Mouse (Mus musculus): ENCODE results near the gene Aatf. TPM values are rescaled to one million over a fixed set of nuclear protein-coding genes. Genes with fewer than 3 reads are reported as not detected.

Aatf gene
- polyA plus RNA-seq, 1 experiment from 2014 or later = 59.9 TPM

DNA sequence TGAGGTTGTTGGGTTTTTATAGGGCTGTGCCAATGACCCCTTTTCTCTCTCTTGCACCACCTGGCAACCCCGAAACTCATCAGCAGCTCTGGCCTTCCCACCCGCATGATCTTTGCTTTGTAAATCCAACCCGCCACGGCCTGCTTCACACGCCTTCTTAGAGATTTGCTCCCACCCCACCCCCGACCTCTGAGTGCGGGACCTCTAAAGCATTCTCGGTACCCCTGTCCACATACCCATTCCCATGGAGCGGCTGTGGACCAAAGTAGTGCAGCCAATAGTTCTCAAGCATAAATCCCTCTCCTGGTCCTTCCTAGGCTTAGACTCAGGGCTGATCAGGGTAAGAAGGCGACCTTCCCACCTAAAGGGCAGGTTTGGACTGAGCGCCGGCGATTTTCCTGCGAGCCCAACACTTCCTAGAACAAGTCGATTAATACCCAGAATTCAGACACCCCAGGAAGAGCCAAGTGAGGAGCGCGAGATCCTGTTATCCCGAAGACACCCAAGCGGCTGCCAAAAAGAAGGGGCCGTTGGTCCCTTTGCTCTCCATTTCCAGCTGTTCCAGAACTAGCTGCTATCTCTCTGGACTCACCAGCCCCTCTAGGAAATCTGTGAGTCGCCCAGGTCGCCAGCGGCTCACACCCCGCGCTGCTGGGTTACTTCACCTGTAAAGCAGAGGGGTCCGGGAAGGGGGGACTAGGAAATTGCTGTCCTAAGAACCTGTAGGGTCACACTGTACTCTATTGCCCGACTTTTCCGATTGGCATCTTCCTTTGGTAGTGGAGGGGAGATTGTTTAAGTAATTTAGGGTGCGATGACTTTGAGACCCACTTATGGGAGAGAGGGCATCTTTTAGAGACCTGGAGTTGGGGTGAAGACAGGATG is 13.9 kb upstream of the Aatf start:
- no peak for ATAC-seq
- 4% methylated on average over 29 of the region's 29 CpGs for WGBS (ENCODE audit: insufficient replicate concordance)
- H3K4me3 ChIP-seq = no peak overlapping the region
- peaks cover 100% of the 10 kb centered on the region for H3K27me3 ChIP-seq (replicated peaks)
- no peaks in the 10 kb centered on the region for H3K36me3 ChIP-seq
- H3K4me2 ChIP-seq = no peak overlapping the region
- H3K9ac ChIP-seq = no peak overlapping the region
- no peak overlapping the region for H3K27ac ChIP-seq
- H3K4me1 ChIP-seq = peaks cover 15% of the 10 kb centered on the region
- H3K9me3 ChIP-seq (replicated peaks) = no peaks in the 10 kb centered on the region

GRCm38 (mm10) chr11:84526451-84526850 is 13.1 kb upstream of the Aatf start:
- no peak for ATAC-seq
- Histone ChIP-seq H3K4me1 (peaks cover 15% of the 10 kb centered on the region), H3K9me3 (replicated peaks) (no peaks in the 10 kb centered on the region), H3K4me2 (peak overlapping the region; percentile 67; the same call in 1 of the 2 replicates), H3K27ac (no peak overlapping the region), H3K27me3 (replicated peaks) (peaks cover 100% of the 10 kb centered on the region), H3K36me3 (no peaks in the 10 kb centered on the region), H3K9ac (no peak overlapping the region), H3K4me3 (peak overlapping the region; percentile 51)
- WGBS (ENCODE audit: insufficient replicate concordance) = 1% methylated on average over 10 of the region's 10 CpGs

- Histone ChIP-seq H3K4me2 (peak within 1 kb of the TSS; percentile 67), H3K9me3 (replicated peaks) (no peaks in the 10 kb centered on the region), H3K27ac (no peak within 1 kb of the TSS), H3K27me3 (replicated peaks) (peaks cover 100% of the 10 kb centered on the region), H3K4me1 (peaks cover 15% of the 10 kb centered on the region), H3K4me3 (peak within 1 kb of the TSS; percentile 51), H3K9ac (no peak within 1 kb of the TSS), H3K36me3 (no peaks in the 10 kb centered on the region)
- ATAC-seq = no peak
- WGBS (ENCODE audit: insufficient replicate concordance) = under 1% methylated on average over 64 of the region's 64 CpGs
These were observed 12.3 kb upstream of the Aatf start, which contains the start of gene Lhx1 for GRCm38 (mm10) chr11:84525421-84526274. TSS of gene Lhx1 (minus strand) at chr11:84525535.

- WGBS (ENCODE audit: insufficient replicate concordance) = 1% methylated on average over 48 of the region's 48 CpGs
- no peak overlapping the region for H3K9ac ChIP-seq
- H3K4me3 ChIP-seq = peak overlapping the region; percentile 51
- no peaks in the 10 kb centered on the region for H3K36me3 ChIP-seq
- no peak for ATAC-seq
- H3K9me3 ChIP-seq (replicated peaks) = no peaks in the 10 kb centered on the region
- no peak overlapping the region for H3K27ac ChIP-seq
- peaks cover 15% of the 10 kb centered on the region for H3K4me1 ChIP-seq
- H3K4me2 ChIP-seq = peak overlapping the region; percentile 67
- peaks cover 100% of the 10 kb centered on the region for H3K27me3 ChIP-seq (replicated peaks)
These were observed 11.4 kb upstream of the Aatf start for GRCm38 (mm10) chr11:84524511-84525270.

GRCm38 (mm10) chr11:84523841-84524510 is 10.7 kb upstream of the Aatf start:
- peaks cover 100% of the 10 kb centered on the region for H3K27me3 ChIP-seq (replicated peaks)
- H3K4me3 ChIP-seq = no peak overlapping the region
- no peak overlapping the region for H3K4me2 ChIP-seq
- H3K9me3 ChIP-seq (replicated peaks) = no peaks in the 10 kb centered on the region
- H3K9ac ChIP-seq = no peak overlapping the region
- 1% methylated on average over 35 of the region's 35 CpGs for WGBS (ENCODE audit: insufficient replicate concordance)
- no peak overlapping the region for H3K27ac ChIP-seq
- H3K36me3 ChIP-seq = no peaks in the 10 kb centered on the region
- H3K4me1 ChIP-seq = peaks cover 15% of the 10 kb centered on the region
- no peak for ATAC-seq

GRCm38 (mm10) chr11:84523321-84523831 is 10.1 kb upstream of the Aatf start:
- ATAC-seq = no peak
- Histone ChIP-seq H3K9me3 (replicated peaks) (no peaks in the 10 kb centered on the region), H3K27ac (no peak overlapping the region), H3K9ac (no peak overlapping the region), H3K36me3 (no peaks in the 10 kb centered on the region), H3K4me3 (no peak overlapping the region), H3K27me3 (replicated peaks) (peaks cover 100% of the 10 kb centered on the region), H3K4me2 (no peak overlapping the region), H3K4me1 (peaks cover 15% of the 10 kb centered on the region)
- WGBS (ENCODE audit: insufficient replicate concordance) = 3% methylated on average over 16 of the region's 16 CpGs

- Histone ChIP-seq H3K9ac (no peak overlapping the region), H3K4me3 (peak overlapping the region; percentile 21), H3K27me3 (replicated peaks) (peaks cover 97% of the 10 kb centered on the region), H3K27ac (no peak overlapping the region), H3K4me1 (peaks cover 15% of the 10 kb centered on the region), H3K9me3 (replicated peaks) (no peaks in the 10 kb centered on the region), H3K36me3 (no peaks in the 10 kb centered on the region), H3K4me2 (peak overlapping the region; percentile 48)
- WGBS (ENCODE audit: insufficient replicate concordance) = 2% methylated on average over 40 of the region's 40 CpGs
- ATAC-seq = no peak
These were observed 9.4 kb upstream of the Aatf start for GRCm38 (mm10) chr11:84522577-84523320.

DNA sequence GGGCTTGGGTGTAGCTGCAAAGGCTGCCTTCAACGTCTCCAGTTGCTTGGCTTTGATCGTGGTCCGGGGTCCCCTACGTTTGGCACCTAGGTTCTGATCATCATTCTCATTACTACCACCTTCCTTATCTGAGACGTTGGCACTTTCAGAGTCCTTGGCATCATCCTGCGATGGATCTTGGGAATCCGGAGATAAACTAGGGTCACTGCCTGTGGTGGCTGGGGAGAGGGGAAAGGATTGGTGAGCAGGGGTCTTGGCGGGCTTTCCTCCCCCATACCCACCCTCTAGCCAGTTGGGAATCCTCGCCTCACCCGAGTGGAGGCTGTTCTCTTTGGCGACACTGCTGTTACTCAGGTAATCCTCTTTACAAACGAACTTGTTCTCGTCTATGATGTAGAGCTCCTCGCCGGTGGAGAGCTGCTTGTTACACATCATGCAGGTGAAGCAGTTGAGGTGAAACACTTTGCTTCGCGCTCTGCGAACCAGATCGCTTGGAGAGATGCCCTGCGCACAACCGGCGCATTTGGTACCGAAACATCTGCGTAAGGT is 8.5 kb upstream of the Aatf start:
- no peak overlapping the region for H3K27ac ChIP-seq
- no peaks in the 10 kb centered on the region for H3K36me3 ChIP-seq
- no peak overlapping the region for H3K9ac ChIP-seq
- no peak overlapping the region for H3K4me2 ChIP-seq
- WGBS (ENCODE audit: insufficient replicate concordance) = 22% methylated on average over 24 of the region's 24 CpGs
- H3K9me3 ChIP-seq (replicated peaks) = no peaks in the 10 kb centered on the region
- no peak overlapping the region for H3K4me3 ChIP-seq
- peaks cover 97% of the 10 kb centered on the region for H3K27me3 ChIP-seq (replicated peaks)
- H3K4me1 ChIP-seq = peaks cover 15% of the 10 kb centered on the region
- no peak for ATAC-seq

- WGBS (ENCODE audit: insufficient replicate concordance) = 42% methylated on average over 3 of the region's 3 CpGs
- Histone ChIP-seq H3K27ac (no peak overlapping the region), H3K36me3 (no peaks in the 10 kb centered on the region), H3K9ac (no peak overlapping the region), H3K4me1 (peaks cover 15% of the 10 kb centered on the region), H3K4me3 (no peak overlapping the region), H3K4me2 (no peak overlapping the region), H3K9me3 (replicated peaks) (no peaks in the 10 kb centered on the region), H3K27me3 (replicated peaks) (peaks cover 97% of the 10 kb centered on the region)
- no peak for ATAC-seq
These were observed 7.7 kb upstream of the Aatf start for GRCm38 (mm10) chr11:84521071-84521390.

- Histone ChIP-seq H3K9me3 (replicated peaks) (no peaks in the 10 kb centered on the region), H3K27me3 (replicated peaks) (peaks cover 97% of the 10 kb centered on the region), H3K4me3 (no peak overlapping the region), H3K27ac (no peak overlapping the region), H3K36me3 (no peaks in the 10 kb centered on the region), H3K4me2 (no peak overlapping the region), H3K9ac (no peak overlapping the region), H3K4me1 (peaks cover 13% of the 10 kb centered on the region)
- WGBS (ENCODE audit: insufficient replicate concordance) = 9% methylated on average over 31 of the region's 31 CpGs
- no peak for ATAC-seq
These were observed 7.1 kb upstream of the Aatf start for GRCm38 (mm10) chr11:84520269-84521070.
